Mouse (Mus musculus): Measurements from ENCODE around the gene Rnf19b.

DNA sequence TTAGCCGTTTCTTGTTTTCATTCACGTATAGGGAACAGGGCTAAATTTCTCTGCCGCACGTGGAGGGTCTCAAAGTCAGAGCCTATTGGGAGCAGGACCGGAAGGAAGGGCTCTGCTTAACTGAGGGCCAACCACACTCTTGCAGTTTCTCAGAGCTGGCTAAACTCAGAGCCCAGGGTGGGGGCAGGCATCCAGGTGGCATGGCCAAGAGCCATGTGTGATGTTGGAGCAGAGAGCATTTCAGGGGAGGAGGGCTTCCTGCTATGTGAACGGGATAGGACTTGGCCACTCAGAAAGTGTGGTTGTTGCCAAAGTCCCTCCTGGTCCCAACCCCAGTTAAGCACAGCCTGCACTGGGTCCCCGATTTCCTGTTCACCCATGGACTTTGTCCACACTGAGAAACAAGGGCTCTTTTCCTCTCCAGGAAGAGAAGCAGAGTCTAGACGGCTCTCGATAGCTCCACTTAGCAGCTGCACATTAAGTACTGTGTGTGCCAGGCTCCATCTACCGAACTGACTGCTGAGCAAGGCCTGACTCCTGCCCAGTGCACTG is 49.4 kb downstream of the Rnf19b start:
- no peak for TF ChIP-seq TAL1 (IDR thresholded peaks at IDR 0.05; ENCODE audit: low read length)
- TF ChIP-seq GATA1 (IDR thresholded peaks at IDR 0.05; ENCODE audit: low read length), result no peak

Measured in erythroblast, embryonic 14.5 days (primary cell).